18 mouse cellular contexts compared by ENCODE assay signal in genomic region chr2:144716248-144716647, GRCm38 (mm10).
"Had no signal": no experiment of that assay in that cellular context is flagged by ENCODE, and none has a peak within 500 bp of the region (broad histone marks: within the 10 kb centered on the region; RNA-seq: fewer than 3 reads in every experiment).

No protein-coding gene starts in this region.

- H3K4me2 ChIP-seq: hindbrain, embryonic 15.5 days; limb, embryonic 13.5 days; liver, embryonic 11.5 days; liver, embryonic 15.5 days; midbrain, embryonic 11.5 days; midbrain, embryonic 15.5 days; neural tube, embryonic 12.5 days had no signal

- H3K36me3 ChIP-seq: hindbrain, embryonic 15.5 days; limb, embryonic 13.5 days; liver, embryonic 15.5 days; midbrain, embryonic 15.5 days; neural tube, embryonic 12.5 days had no signal

- H3K4me1 ChIP-seq: liver, embryonic 15.5 days; midbrain, embryonic 15.5 days had no signal

- H3K9me3 ChIP-seq: hindbrain, embryonic 15.5 days; liver, embryonic 15.5 days; midbrain, embryonic 15.5 days; neural tube, embryonic 12.5 days had no signal

- H3K4me3 ChIP-seq: hindbrain, embryonic 15.5 days; layer of hippocampus, adult 2 months; limb, embryonic 13.5 days; liver, embryonic 15.5 days; megakaryocyte, embryonic 14.5 days; midbrain, embryonic 15.5 days; neural tube, embryonic 12.5 days had no signal

- H3K27ac ChIP-seq: hindbrain, embryonic 15.5 days; layer of hippocampus, adult 2 months; limb, embryonic 13.5 days; liver, embryonic 15.5 days; macrophage; midbrain, embryonic 15.5 days; neural tube, embryonic 12.5 days had no signal

- ATAC-seq: inflammation-experienced regulatory T-cells, adult 6 months; midbrain, embryonic 15.5 days had no signal

- H3K9ac ChIP-seq: hindbrain, embryonic 15.5 days; limb, embryonic 13.5 days; liver, embryonic 15.5 days; midbrain, embryonic 15.5 days; neural tube, embryonic 12.5 days had no signal

- DNase-seq: kidney, adult 9 months; kidney, postnatal 10 days; kidney, postnatal 4 days; left cerebral cortex, postnatal 4 days; retina, postnatal 1 day; right cerebral cortex, postnatal 25 days; thymus, postnatal 36 days had no signal

- H3K27me3 ChIP-seq: hindbrain, embryonic 15.5 days; limb, embryonic 13.5 days; liver, embryonic 15.5 days; megakaryocyte, embryonic 14.5 days; midbrain, embryonic 15.5 days; neural tube, embryonic 12.5 days had no signal
